Mouse (Mus musculus) mesoderm, embryonic 11.5 days (tissue): ENCODE measurements around the gene 9130230L23Rik.

ENCODE experiments used
- DNase-seq: peaks from one replicate; pipeline ENCODE4 v3.0.0-alpha.2; 2012; ENCODE audit warnings: low read depth, low spot score

Gene 9130230L23Rik

DNA sequence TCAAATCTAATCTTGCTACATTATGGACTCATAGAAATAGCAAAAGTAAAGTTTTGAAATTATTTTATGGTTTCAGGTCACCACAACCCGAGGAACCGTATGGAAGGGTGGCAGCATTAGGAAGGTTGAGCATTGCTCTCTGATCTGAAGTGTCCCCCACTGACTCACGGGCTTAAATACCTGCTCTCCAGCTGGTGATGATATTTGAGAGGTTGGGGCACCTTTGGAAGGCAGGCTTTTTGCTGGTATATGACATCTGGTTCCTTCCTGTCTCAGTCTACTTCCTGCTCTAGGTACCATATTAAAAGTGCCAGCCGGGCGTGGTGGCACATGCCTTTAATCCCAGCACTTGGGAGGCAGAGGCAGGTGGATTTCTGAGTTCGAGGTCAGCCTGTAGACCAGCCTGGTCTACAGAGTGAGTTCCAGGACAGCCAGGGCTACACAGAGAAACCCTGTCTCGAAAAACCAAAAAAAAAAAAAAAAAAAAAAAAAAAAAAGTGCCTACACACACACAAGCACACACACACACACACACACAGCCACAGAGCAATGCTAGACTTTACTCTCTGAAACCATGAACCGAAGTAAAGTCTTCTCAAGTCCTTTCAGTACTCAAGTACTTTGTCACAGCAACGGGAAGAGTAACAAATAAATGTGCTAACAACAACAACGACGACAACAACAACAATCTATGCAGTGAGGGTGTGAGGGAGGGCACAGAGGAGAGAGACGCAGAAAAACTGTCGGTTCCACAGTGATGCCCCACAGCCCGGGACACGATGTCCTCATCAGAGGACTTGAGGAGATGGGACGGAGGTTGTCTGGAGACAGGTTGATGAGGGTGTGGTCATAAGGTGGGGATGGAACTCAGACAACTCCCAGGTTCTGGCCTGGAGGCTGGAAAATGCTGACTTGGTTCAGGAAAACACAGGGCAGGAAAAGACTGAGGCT lies 49.7 kb downstream of the 9130230L23Rik start:
- no peak for DNase-seq

DNA sequence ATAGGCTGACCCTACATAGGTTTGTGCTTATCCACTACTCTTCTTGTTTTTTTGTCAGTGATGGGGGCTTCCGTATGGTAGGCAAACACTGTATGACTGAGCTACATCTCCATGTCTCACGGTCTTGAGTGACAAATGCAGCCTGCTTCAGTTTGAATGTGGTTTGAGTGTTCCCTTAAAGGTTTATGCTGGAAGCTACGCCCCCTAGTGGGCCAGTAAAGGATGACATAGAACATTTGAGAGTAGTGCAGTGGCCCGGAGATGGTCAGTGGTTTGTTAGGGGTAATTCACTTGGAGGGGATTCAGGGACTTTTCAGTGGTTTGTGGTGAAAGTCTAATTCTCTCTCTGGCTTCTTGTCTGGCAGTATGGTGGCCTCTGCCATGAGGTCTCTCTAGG lies 52.6 kb downstream of the 9130230L23Rik start:
- peak; percentile 36 for DNase-seq

DNA sequence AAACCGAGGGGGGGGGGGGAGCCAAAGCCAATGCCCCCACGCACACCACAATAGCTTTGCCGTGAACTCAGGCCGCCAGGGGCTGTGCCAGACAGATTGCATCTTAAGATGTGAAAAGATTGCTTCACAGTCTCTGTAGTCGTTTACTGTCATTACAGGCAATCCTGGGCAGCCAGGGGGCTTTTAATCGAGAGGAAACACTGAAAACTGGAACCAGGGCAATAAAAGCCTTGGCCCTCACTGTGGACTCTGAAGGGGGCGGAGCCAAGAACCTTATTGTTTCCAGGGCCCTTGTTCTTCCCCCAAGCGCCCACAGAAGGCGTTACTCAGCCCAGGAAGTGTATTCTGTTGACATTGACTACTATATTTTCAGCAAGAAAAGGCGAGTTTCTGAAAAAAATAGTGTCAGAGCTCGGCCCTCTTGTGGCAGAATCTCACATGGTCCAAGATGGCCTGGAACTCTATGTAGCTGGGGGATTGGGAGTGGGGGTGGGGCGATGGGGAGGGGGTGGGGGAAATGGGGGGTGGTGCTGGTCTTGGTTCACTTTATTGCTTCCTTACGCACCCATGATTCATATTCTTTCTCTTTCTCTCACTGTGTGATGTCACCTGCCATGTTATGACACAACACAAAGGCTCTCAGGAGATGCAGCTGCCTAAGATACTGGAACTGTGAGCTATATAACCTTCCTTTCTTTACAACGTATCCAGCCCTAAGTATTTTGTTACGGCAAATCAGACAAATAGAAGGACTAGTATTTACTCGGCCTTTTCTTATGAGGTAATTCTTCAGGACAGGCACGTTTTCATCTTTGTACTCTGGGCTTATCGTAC lies 53.2 kb downstream of the 9130230L23Rik start:
- DNase-seq, result peak; percentile 62

DNA sequence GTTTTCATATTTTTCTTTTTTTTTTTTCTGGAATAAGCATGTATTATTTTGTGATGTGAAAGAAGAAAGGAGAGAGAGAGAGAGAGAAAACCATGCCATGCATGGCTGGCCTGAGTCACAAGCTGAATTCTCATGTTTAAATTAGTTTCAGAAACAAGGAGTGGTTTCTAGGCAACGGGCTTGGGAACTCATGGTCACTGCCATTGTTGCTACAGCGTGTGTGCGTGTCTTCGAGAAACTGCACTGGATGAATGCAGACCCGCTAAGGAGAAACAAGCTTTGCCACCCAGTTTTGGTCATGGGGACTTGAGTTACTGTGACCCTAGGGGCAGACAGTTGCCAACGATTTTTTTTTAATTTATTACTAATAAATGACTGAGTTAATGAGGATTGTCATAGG lies 53.8 kb downstream of the 9130230L23Rik start:
- peak; percentile 80 for DNase-seq

DNA sequence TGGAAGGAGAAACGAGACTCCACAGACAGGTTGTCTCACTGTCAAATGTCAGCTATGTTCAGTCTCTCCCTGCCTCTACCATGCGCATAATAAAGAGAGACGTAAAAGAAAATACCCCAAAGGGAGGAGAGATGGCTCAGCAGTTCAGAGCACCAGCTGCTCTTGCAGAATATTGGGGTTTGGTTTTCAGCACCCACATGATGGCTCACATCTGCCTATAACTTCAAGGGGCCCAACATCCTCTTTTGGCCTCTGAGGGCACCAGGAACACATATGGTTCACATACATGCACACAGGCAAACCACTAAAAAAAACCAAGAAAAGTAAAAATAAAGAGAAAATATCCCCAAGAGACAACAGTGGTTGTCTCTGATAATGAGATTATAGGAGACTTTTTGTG lies 54.3 kb downstream of the 9130230L23Rik start:
- no peak for DNase-seq

DNA sequence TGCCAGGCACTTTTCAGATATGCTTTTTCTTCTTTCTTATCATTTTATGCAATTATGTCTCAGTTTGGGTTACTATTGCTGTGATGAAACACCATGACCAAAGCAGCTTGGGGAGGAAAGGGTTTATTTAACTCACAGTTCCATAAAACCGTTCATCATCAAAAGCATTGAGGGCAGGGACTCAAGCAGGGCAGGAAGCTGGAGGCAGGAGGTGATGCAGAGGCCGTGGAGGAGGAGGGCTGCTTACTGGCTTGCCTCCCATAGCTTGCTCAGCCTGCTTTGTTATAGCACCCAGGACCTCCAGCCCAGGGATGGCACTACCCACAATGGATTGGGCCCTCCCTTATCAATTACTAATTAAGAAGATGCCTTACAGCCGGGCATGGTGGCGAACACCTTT lies 62.9 kb downstream of the 9130230L23Rik start:
- DNase-seq, result no peak

DNA sequence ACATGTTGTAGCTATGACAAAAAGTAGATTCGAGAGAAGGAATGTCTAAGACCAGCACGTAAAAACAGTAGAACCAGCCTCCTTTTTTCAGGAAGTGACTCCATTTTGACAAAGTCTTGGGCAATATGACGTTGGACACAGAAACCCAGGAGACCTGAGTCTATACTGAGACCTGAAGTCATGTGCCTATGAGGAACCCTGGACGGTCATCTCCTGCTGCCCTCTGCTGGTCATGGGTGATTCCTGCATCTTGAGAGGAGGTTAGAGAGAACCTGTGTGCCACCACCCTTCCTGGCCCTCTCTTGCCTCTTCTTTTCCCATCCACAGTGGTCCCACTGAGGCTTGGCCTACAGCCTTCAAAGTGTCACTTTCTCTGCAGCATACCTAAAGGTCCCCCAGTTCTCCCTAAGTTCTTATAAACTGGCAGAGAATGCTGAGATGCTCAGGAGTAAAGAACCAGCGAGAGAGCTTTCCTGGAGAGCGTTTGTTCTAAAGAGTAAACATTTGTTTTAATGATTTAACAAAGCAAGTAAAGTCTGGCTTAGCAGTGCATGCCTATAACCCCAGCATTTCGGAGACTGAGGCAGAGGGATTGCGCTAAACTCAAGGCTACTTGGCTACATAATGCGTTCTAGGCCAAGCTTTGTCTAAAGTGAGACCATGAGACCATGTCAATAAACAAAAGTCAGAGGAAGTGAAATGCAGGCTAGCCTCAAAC lies 65.9 kb downstream of the 9130230L23Rik start:
- peak; percentile 83 for DNase-seq

DNA sequence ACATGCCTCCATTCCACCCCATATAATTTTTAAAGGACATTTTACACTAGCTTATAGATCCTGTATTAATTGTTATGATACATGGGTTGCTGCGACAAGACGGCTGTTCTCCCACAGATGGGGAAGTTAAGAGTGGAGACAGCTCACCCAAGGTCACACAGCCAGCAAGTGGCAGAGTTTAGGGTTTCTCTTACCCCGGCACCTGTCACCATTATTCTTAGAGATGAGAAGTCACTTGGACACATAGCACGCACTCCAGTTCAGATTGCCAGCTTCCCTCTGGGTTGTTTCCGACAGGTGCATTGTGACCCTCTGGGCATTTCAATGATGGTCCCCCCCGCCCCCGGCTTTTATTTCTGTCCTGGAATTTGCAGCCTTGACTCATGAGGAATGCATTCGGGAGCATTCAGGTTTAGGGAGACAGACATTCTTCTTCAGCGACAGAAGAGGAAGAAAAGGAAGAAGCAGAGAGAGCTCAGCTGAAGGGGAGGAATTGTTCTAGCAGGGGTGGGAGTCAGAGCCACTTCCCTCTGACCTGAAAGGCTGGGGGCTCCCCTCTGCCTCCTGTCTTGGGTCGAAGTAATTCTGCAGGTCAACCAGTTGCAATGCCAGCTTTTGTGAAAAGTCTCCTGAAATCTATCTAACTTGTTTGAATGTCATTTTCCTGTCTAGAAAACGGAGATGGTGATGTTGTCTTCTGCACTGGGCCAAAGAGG lies 66.9 kb downstream of the 9130230L23Rik start:
- peak; percentile 41 for DNase-seq

DNA sequence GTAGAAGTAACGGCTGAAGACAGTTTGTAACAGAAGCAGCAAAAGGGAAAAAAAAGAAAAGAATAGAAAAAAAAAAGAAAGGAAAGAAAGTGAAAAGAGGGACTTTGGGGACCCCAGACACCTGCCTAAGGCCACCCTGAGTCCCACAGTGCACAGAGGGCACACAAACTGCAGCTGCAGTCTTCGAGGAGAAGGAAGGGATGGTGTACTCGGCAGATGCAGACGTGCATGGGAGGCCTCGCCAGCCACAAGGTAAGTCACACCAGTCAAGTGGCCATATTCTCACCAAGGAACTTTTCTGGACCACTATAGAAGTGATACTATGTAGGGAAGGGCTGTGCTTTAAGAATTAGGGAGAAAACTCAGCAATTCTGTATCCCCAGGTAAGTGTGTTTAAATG lies 69.3 kb downstream of the 9130230L23Rik start, which contains the start of gene Chrna9:
Gene Chrna9 (plus strand): TSS at position 139 of the 400 bp plus-strand sequence.
- no peak for DNase-seq

DNA sequence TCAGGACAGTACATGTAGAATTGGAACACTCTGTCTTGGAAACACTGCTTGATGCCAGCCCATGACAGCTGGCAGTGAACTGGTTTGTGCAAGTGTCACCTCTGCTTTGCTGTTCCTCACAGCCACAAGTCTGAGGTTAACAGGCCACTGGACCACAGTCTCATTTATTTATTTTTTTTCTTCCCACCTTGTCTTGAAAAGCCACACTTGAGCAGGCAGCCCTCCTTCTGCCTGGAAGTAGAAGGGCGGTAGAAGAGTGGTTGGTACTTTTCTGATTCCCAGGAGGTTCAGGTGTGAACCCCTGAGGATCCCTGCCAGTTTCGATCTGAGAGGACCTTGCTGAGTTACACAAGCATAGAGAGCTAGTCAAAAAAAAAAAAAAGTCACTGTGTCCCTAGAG lies 70.3 kb downstream of the 9130230L23Rik start:
- DNase-seq, result no peak

DNA sequence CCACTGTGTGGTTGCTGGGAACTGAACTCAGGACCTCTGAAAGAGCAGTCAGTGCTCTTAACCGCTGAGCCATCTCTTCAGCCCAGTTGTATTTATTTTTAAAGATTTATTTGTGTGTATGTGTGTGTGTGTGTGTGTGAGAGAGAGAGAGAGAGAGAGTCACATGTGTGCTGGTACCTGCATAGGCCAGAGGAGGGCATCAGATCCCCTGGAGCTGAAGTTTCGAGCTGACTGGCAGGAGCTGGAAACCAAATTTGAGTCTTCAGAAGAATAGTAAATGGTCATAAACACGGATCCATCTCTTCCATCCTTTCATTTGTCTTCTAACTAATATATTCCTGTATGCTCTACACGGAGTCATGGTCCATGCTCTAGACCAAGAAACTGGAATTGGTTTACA lies 70.8 kb downstream of the 9130230L23Rik start:
- no peak for DNase-seq

DNA sequence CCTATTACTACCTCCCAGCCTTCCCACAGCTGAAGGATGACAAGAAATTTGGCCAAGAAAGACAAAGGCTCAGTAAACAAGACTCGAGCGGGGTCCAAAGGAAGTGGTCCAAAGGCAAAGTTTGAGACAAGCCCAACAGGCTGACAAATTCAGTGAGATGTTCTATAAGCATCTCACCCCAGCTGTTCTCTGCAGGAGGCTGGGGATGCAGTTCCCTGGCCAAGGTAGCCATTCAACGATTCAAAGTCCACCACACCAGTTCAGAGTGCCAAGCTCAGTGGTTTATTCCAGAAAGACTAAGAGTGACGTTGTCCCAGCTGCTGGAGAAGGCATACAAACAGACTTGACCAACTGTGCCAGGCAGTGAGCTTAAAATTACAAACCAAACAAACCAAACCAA lies 73.9 kb downstream of the 9130230L23Rik start:
- DNase-seq, result no peak
